Mouse (Mus musculus) urinary bladder, adult 2 months (tissue): Measurements from ENCODE around the gene Tnfsf8. TPM values are rescaled to one million over a fixed set of nuclear protein-coding genes. Genes with fewer than 3 reads are reported as not detected.

Source experiments
- DNase-seq: peaks from one replicate; pipeline ENCODE4 v3.0.0; 2022; ENCODE audit warnings: low spot score
- polyA plus RNA-seq: library from polyadenylated mRNA; depleted of rRNA; stranded (reverse); fragments of >200 nt; gene quantifications from 2 replicates; pipeline ENCODE4 v1.2.3, GENCODE M21; 2012; rRNA removed

Tnfsf8 gene
- polyA plus RNA-seq, 1 experiment, result 0.52 TPM

GRCm38 (mm10) chr4:63842278-63842677 lies 18.9 kb downstream of the Tnfsf8 start:
- no peak for DNase-seq

- no peak for DNase-seq
Observed at GRCm38 (mm10) chr4:63840457-63840856, 20.7 kb downstream of the Tnfsf8 start.

GRCm38 (mm10) chr4:63823136-63823535 lies 38.0 kb downstream of the Tnfsf8 start:
- DNase-seq, result no peak

GRCm38 (mm10) chr4:63817505-63817904 lies 43.6 kb downstream of the Tnfsf8 start:
- no peak for DNase-seq

GRCm38 (mm10) chr4:63815668-63816067 lies 45.5 kb downstream of the Tnfsf8 start:
- DNase-seq, result no peak

- DNase-seq, result no peak
Observed at GRCm38 (mm10) chr4:63798083-63798482, 63.1 kb downstream of the Tnfsf8 start.

- DNase-seq, result no peak
Observed at GRCm38 (mm10) chr4:63796527-63796926, 64.6 kb downstream of the Tnfsf8 start.

- no peak for DNase-seq
Observed at GRCm38 (mm10) chr4:63792328-63792727, 68.8 kb downstream of the Tnfsf8 start.

- no peak for DNase-seq
Observed at GRCm38 (mm10) chr4:63785466-63785865, 75.7 kb downstream of the Tnfsf8 start.

- no peak for DNase-seq
Observed at GRCm38 (mm10) chr4:63783826-63784225, 77.3 kb downstream of the Tnfsf8 start.

- DNase-seq, result no peak
Observed at GRCm38 (mm10) chr4:63782970-63783613, 78.1 kb downstream of the Tnfsf8 start.

Other genes starting within 250 kb of the Tnfsf8 start
- not detected in 2 replicates for gene Tex48, start 238.9 kb downstream of the Tnfsf8 start, polyA plus RNA-seq
- not detected in 2 replicates for gene Gm11214, start 198.0 kb downstream of the Tnfsf8 start, polyA plus RNA-seq
- gene Tnfsf15, start 116.2 kb downstream of the Tnfsf8 start, polyA plus RNA-seq, result 0.38 and 0.62 TPM in 2 replicates
- 69.9 and 81.8 TPM in 2 replicates for gene Tnc, start 185.7 kb upstream of the Tnfsf8 start, polyA plus RNA-seq